Mouse (Mus musculus): ENCODE measurements around the gene Fads2. TPM values are rescaled to one million over a fixed set of nuclear protein-coding genes. Genes with fewer than 3 reads are reported as not detected.

The Fads2 gene
- total and polyA plus RNA-seq, 2 experiments = 284 to 618 TPM

DNA sequence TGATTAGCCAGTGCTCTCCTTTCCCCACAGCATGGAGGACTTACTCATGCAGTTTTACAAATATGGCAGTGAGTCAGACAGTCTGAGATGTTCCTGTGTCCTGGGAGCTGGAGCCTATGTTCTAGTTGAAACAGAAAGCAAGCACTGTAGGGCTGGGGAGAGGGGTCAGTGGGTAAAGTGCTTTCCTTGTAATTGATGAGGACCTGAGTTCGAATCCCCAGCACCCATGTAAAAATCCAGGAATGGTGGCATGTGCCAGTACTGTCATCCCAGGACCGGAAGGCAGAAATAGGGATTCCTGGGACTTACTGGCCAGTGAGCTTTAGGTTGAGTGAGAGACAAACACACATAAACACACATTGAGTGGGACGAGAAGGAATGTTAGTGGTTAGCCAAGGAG, 44.9 kb downstream of the Fads2 start:
- Histone ChIP-seq H3K27ac (replicated peaks; ENCODE audit: insufficient read depth, low read depth, low read length) (peak overlapping the region; percentile 48), H3K79me2 (ENCODE audit: control insufficient read depth, insufficient read depth, low read length) (no peaks in the 10 kb centered on the region), H3K4me1 (ENCODE audit: control insufficient read depth, insufficient read depth, low read length) (peaks cover 42% of the 10 kb centered on the region), H3K4me3 (ENCODE audit: insufficient read depth, low read depth, low read length) (no peak overlapping the region), H3K27me3 (ENCODE audit: control insufficient read depth, insufficient read depth, low read length) (no peaks in the 10 kb centered on the region), H3K9ac (ENCODE audit: low read depth, low read length) (peak overlapping the region; percentile 24), H3K36me3 (ENCODE audit: control insufficient read depth, insufficient read depth, low read length) (peaks cover 7% of the 10 kb centered on the region)
- DNase-seq (ENCODE audit: extremely low read depth, low read depth, low spot score) = peak; percentile 48
- TF ChIP-seq CTCF (IDR thresholded peaks at IDR 0.05; ENCODE audit: low read depth, low read length) (no peak), POLR2A (IDR thresholded peaks at IDR 0.05; ENCODE audit: extremely low read depth, insufficient read depth, low read length) (no peak)
- 58% methylated on average over 3 of the region's 3 CpGs for WGBS

DNA sequence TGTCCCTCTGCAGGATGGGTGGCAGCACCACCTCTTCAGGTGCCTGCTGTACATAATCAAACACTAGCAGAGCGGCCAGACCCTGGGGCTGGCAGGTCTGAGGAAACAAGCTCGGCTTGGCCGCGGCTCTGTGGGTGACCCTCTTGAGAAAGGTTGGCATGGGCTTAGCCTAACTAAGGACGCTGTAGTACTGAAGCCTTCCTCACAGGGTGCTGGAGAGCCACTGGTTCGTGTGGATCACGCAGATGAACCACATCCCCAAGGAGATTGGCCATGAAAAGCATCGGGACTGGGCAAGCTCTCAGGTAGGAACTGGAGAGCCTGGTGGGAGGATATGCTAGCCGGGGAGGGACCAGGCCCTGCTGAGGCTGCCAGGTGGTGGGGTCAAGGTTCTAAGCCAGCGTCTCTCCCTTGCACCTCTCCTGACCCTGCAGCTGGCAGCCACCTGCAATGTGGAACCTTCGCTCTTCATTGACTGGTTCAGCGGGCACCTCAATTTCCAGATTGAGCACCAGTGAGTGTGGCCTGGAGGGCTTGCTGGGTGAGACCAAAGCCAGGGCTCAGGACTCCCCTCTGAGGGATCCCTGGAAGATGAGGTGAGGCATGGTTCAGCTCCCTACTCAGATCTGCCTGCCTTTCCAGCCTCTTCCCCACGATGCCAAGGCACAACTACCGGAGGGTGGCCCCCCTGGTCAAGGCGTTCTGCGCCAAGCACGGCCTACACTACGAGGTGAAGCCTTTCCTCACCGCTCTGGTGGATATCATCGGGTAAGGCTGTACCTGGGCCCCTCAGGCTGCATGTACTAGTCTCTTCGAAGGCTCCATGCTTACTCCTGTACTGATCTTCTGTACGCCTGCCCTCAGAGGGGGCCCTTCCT, 45.5 kb downstream of the Fads2 start:
- Histone ChIP-seq H3K9ac (ENCODE audit: low read depth, low read length) (peak overlapping the region; percentile 24), H3K36me3 (ENCODE audit: control insufficient read depth, insufficient read depth, low read length) (peaks cover 4% of the 10 kb centered on the region), H3K79me2 (ENCODE audit: control insufficient read depth, insufficient read depth, low read length) (no peaks in the 10 kb centered on the region), H3K27me3 (ENCODE audit: control insufficient read depth, insufficient read depth, low read length) (no peaks in the 10 kb centered on the region), H3K27ac (replicated peaks; ENCODE audit: insufficient read depth, low read depth, low read length) (peak overlapping the region; percentile 48), H3K4me3 (ENCODE audit: insufficient read depth, low read depth, low read length) (no peak overlapping the region), H3K4me1 (ENCODE audit: control insufficient read depth, insufficient read depth, low read length) (peaks cover 36% of the 10 kb centered on the region)
- TF ChIP-seq POLR2A (IDR thresholded peaks at IDR 0.05; ENCODE audit: extremely low read depth, insufficient read depth, low read length) = peak; percentile 5; the same call in 1 of the 2 replicates
- peak; percentile 32; the same call in 1 of the 2 replicates for TF ChIP-seq CTCF (IDR thresholded peaks at IDR 0.05; ENCODE audit: low read depth, low read length)
- 40% methylated on average over 22 of the region's 22 CpGs for WGBS
- DNase-seq (ENCODE audit: extremely low read depth, low read depth, low spot score) = peak; percentile 87

DNA sequence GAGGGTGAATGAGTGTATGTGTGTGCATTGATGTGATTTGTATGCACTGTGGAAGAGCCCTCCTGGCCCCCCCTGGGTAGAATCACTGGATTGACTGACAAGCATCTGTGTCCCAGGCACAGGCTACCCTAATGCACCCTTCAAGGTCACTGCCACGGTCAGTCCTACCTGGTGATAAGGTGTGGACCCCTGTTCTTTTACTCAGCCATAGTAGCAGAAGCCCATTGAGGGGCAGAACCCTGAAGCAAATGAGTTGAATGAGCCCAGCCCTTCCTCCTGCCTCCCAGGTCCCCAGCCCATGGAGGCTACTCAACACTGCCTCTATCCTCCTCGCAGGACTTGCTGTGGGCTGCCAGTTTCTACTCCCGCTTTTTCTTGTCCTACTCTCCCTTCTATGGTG, 46.3 kb downstream of the Fads2 start:
- Histone ChIP-seq H3K9ac (ENCODE audit: low read depth, low read length) (no peak overlapping the region), H3K79me2 (ENCODE audit: control insufficient read depth, insufficient read depth, low read length) (no peaks in the 10 kb centered on the region), H3K36me3 (ENCODE audit: control insufficient read depth, insufficient read depth, low read length) (peaks cover 4% of the 10 kb centered on the region), H3K4me1 (ENCODE audit: control insufficient read depth, insufficient read depth, low read length) (peaks cover 34% of the 10 kb centered on the region), H3K27ac (replicated peaks; ENCODE audit: insufficient read depth, low read depth, low read length) (peak overlapping the region; percentile 11; the same call in 1 of the 2 replicates), H3K4me3 (ENCODE audit: insufficient read depth, low read depth, low read length) (no peak overlapping the region), H3K27me3 (ENCODE audit: control insufficient read depth, insufficient read depth, low read length) (no peaks in the 10 kb centered on the region)
- no peak for DNase-seq (ENCODE audit: extremely low read depth, low read depth, low spot score)
- WGBS = 64% methylated on average over 3 of the region's 3 CpGs
- TF ChIP-seq CTCF (IDR thresholded peaks at IDR 0.05; ENCODE audit: low read depth, low read length) (no peak), POLR2A (IDR thresholded peaks at IDR 0.05; ENCODE audit: extremely low read depth, insufficient read depth, low read length) (no peak)

DNA sequence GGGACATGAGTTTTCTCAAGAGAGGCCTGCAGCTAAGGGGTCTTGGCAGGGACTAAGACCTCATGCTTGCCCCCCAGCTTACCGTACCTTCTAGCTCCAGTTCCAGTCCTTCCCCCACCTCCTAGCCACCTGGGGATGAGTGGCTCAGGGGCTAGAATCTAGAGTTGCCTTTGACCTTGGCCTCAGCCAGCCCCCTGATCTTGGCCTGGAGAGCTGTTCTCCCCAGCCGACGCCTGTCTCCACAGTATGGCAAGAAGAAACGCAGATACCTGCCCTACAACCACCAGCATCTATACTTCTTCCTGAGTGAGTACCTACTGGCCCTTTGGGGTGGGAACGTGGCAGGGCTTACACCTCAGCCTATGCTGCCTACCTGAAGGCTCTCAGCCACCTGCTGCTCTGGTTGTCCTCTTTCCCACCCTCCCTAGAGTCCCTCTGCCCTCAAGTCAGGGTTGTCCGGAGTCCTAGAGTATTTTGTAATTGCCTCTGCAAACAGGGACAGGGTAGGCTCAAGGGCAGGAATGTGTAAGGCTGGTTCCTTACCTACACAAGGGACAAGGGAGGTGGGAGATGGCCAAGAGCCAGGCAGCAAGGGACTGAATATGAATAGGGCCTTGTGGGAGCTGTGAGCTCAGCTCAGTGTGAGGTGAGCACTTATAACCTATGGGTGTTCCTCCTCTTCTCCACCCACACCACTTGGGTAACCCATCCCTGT, 47.0 kb downstream of the Fads2 start:
- Histone ChIP-seq H3K9ac (ENCODE audit: low read depth, low read length) (no peak overlapping the region), H3K4me1 (ENCODE audit: control insufficient read depth, insufficient read depth, low read length) (peaks cover 30% of the 10 kb centered on the region), H3K4me3 (ENCODE audit: insufficient read depth, low read depth, low read length) (no peak overlapping the region), H3K79me2 (ENCODE audit: control insufficient read depth, insufficient read depth, low read length) (no peaks in the 10 kb centered on the region), H3K27ac (replicated peaks; ENCODE audit: insufficient read depth, low read depth, low read length) (peak overlapping the region; percentile 0; the same call in 1 of the 2 replicates), H3K36me3 (ENCODE audit: control insufficient read depth, insufficient read depth, low read length) (peaks cover 4% of the 10 kb centered on the region), H3K27me3 (ENCODE audit: control insufficient read depth, insufficient read depth, low read length) (no peaks in the 10 kb centered on the region)
- DNase-seq (ENCODE audit: extremely low read depth, low read depth, low spot score) = peak; percentile 59
- 55% methylated on average over 6 of the region's 6 CpGs for WGBS
- no peak for TF ChIP-seq POLR2A (IDR thresholded peaks at IDR 0.05; ENCODE audit: extremely low read depth, insufficient read depth, low read length)
- TF ChIP-seq CTCF (IDR thresholded peaks at IDR 0.05; ENCODE audit: low read depth, low read length) = no peak

DNA sequence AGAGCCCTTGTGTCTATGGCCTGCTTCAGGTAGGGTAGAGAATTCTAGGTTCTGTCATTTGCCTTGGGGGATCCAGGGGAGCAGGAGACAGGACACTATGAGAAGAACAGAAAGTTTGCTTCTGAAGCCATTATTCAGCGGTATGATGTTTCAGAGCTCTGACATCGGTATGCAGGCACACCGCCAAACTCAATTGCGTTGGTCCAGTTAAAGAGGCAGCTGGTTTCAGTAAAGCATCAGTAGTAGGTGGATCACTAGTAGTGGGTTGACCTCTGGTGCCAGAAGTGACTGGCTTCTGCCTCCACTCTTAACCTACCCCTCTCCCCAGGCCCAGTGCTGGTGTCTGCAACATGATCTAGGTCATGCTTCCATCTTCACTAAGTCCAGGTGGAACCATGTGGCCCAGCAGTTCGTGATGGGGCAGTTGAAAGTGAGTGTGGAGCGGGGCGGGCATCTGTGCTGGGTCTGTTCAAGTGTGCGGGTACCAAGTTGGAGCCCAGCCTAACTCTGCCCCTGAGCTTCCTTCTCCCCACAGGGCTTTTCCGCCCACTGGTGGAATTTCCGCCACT, 47.8 kb downstream of the Fads2 start:
- H3K4me1 ChIP-seq (ENCODE audit: control insufficient read depth, insufficient read depth, low read length) = peaks cover 26% of the 10 kb centered on the region
- H3K79me2 ChIP-seq (ENCODE audit: control insufficient read depth, insufficient read depth, low read length) = no peaks in the 10 kb centered on the region
- no peak overlapping the region for H3K27ac ChIP-seq (replicated peaks; ENCODE audit: insufficient read depth, low read depth, low read length)
- H3K4me3 ChIP-seq (ENCODE audit: insufficient read depth, low read depth, low read length) = no peak overlapping the region
- WGBS = 59% methylated on average over 10 of the region's 10 CpGs
- no peaks in the 10 kb centered on the region for H3K27me3 ChIP-seq (ENCODE audit: control insufficient read depth, insufficient read depth, low read length)
- no peak overlapping the region for H3K9ac ChIP-seq (ENCODE audit: low read depth, low read length)
- peaks cover 4% of the 10 kb centered on the region for H3K36me3 ChIP-seq (ENCODE audit: control insufficient read depth, insufficient read depth, low read length)
- TF ChIP-seq POLR2A (IDR thresholded peaks at IDR 0.05; ENCODE audit: extremely low read depth, insufficient read depth, low read length) = 0 out of 2 replicates have a peak, but pooled peaks have one; percentile 7
- TF ChIP-seq CTCF (IDR thresholded peaks at IDR 0.05; ENCODE audit: low read depth, low read length) = no peak
- DNase-seq (ENCODE audit: extremely low read depth, low read depth, low spot score) = peak; percentile 60
